Mouse (Mus musculus) brown adipose tissue, adult 24 weeks (tissue): ENCODE measurements at regions not wholly inside any gene's neighbourhood (a gene's known extent, or its start where the extent isn't known, plus 50 kb on each side); places are given as distances from the start of the nearest gene placed in this dataset.

Source experiments
- H3K27ac ChIP-seq: fragments of 200-500 bp; replicated peaks from 2 replicates; pipeline ENCODE4 v1.5.1; 2012; ENCODE audit warnings: low read depth, mild to moderate bottlenecking, low read length
- H3K4me1 ChIP-seq: fragments of 200-500 bp; 2 replicates; pipeline ENCODE4 v1.6.1; 2012; ENCODE audit warnings: low read length, mixed read lengths; ENCODE audit not compliant: control insufficient read depth, insufficient read depth, insufficient read length
- H3K4me3 ChIP-seq: fragments of 200-500 bp; 2 replicates; pipeline ENCODE4 v1.5.1; 2012; ENCODE audit warnings: low read depth, mild to moderate bottlenecking, low read length, moderate library complexity; ENCODE audit not compliant: insufficient read depth

- Histone ChIP-seq H3K4me1 (no peaks in the 10 kb centered on the region), H3K27ac (no peak overlapping the region), H3K4me3 (no peak overlapping the region)
Observed at GRCm38 (mm10) chr10:107982632-107983031, 70.7 kb upstream of the Otogl start.

GRCm38 (mm10) chr10:107982082-107982481, 70.1 kb upstream of the Otogl start:
- Histone ChIP-seq H3K4me1 (no peaks in the 10 kb centered on the region), H3K4me3 (no peak overlapping the region), H3K27ac (no peak overlapping the region)

GRCm38 (mm10) chr10:107976392-107976965, 64.5 kb upstream of the Otogl start:
- Histone ChIP-seq H3K27ac (no peak overlapping the region), H3K4me1 (peaks cover 2% of the 10 kb centered on the region), H3K4me3 (no peak overlapping the region)

GRCm38 (mm10) chr10:107971748-107972147, 59.8 kb upstream of the Otogl start:
- H3K27ac ChIP-seq, result no peak overlapping the region
- peaks cover 2% of the 10 kb centered on the region for H3K4me1 ChIP-seq
- no peak overlapping the region for H3K4me3 ChIP-seq

GRCm38 (mm10) chr10:107966996-107967395, 55.1 kb upstream of the Otogl start:
- no peak overlapping the region for H3K27ac ChIP-seq
- no peak overlapping the region for H3K4me3 ChIP-seq
- H3K4me1 ChIP-seq, result no peaks in the 10 kb centered on the region

GRCm38 (mm10) chr10:107964022-107964421, 52.1 kb upstream of the Otogl start:
- no peaks in the 10 kb centered on the region for H3K4me1 ChIP-seq
- H3K27ac ChIP-seq, result peak overlapping the region; percentile 40
- H3K4me3 ChIP-seq, result no peak overlapping the region

- Histone ChIP-seq H3K4me3 (no peak overlapping the region), H3K4me1 (no peaks in the 10 kb centered on the region), H3K27ac (no peak overlapping the region)
Observed at GRCm38 (mm10) chr10:107962130-107962529, 50.2 kb upstream of the Otogl start.
